Mouse (Mus musculus) olfactory bulb, adult 2 months (tissue): ENCODE data around the gene Abcg8. TPM values are rescaled to one million over a fixed set of nuclear protein-coding genes. Genes with fewer than 3 reads are reported as not detected.
A peak's percentile ranks its signal among the peaks of the same experiment; 100 is the strongest.

ENCODE experiments used
- H3K27ac ChIP-seq: fragments of 200-500 bp; 2 replicates; pipeline ENCODE4 v1.5.1; 2012; ENCODE audit warnings: low read depth, low read length; ENCODE audit not compliant: insufficient read depth
- H3K4me1 ChIP-seq: fragments of 200-500 bp; 2 replicates; pipeline ENCODE4 v1.6.1; 2012; ENCODE audit warnings: low read length; ENCODE audit not compliant: control insufficient read depth, insufficient read depth
- H3K4me3 ChIP-seq: fragments of 200-500 bp; 2 replicates; pipeline ENCODE4 v1.5.1; 2012; ENCODE audit warnings: mild to moderate bottlenecking, low read depth, low read length, moderate library complexity; ENCODE audit not compliant: insufficient read depth
- CTCF ChIP-seq: fragments of 200-500 bp; IDR thresholded peaks from 2 replicates; pipeline ENCODE4 v1.5.1; 2012; ENCODE audit warnings: low read depth, mild to moderate bottlenecking, low read length, moderate library complexity; ENCODE audit not compliant: insufficient read depth
- POLR2A ChIP-seq: fragments of 200-500 bp; IDR thresholded peaks from 2 replicates; pipeline ENCODE4 v1.6.1; 2012; ENCODE audit warnings: mild to moderate bottlenecking, low read depth, low read length, moderate library complexity; ENCODE audit not compliant: insufficient read depth
- WGBS: fragments of 180-500 bp; shearing (Covaris S2); methylation state at CpG from one replicate; pipeline ENCODE4 v1.1.7; 2018; 5-methylcytosine and 5-hydroxymethylcytosine counted together
- polyA plus RNA-seq: library from polyadenylated mRNA; stranded (reverse); fragments of >200 nt; gene quantifications from 2 replicates; pipeline ENCODE4 v1.2.4, GENCODE M21; 2012; ENCODE audit warnings: low replicate concordance; ENCODE audit not compliant: missing spikeins, insufficient read depth, insufficient read length

Abcg8 gene
- polyA plus RNA-seq, 1 experiment, result not detected

- WGBS, result 95% methylated on average over 12 of the region's 12 CpGs
- no peak for TF ChIP-seq POLR2A
- no peaks in the 10 kb centered on the region for H3K4me1 ChIP-seq
- no peak overlapping the region for H3K27ac ChIP-seq
- H3K4me3 ChIP-seq, result no peak overlapping the region
Measured at GRCm38 (mm10) chr17:84731361-84731760, 55.3 kb downstream of the Abcg8 start.

GRCm38 (mm10) chr17:84732612-84733011 is 56.5 kb downstream of the Abcg8 start:
- 85% methylated on average over 8 of the region's 8 CpGs for WGBS
- H3K4me3 ChIP-seq, result no peak overlapping the region
- no peak for TF ChIP-seq POLR2A
- TF ChIP-seq CTCF, result no peak
- H3K27ac ChIP-seq, result no peak overlapping the region
- no peaks in the 10 kb centered on the region for H3K4me1 ChIP-seq

- TF ChIP-seq CTCF (no peak), POLR2A (no peak)
- Histone ChIP-seq H3K4me1 (no peaks in the 10 kb centered on the region), H3K4me3 (no peak overlapping the region), H3K27ac (no peak overlapping the region)
- WGBS, result 85% methylated on average over 9 of the region's 9 CpGs
Measured at GRCm38 (mm10) chr17:84736719-84737118, 60.6 kb downstream of the Abcg8 start.

GRCm38 (mm10) chr17:84738073-84738797 is 62.1 kb downstream of the Abcg8 start:
- no peak for TF ChIP-seq CTCF
- TF ChIP-seq POLR2A, result no peak
- H3K27ac ChIP-seq, result no peak overlapping the region
- peaks cover under 1% of the 10 kb centered on the region; the same call in 1 of the 2 replicates for H3K4me1 ChIP-seq
- WGBS, result 79% methylated on average over 9 of the region's 9 CpGs
- no peak overlapping the region for H3K4me3 ChIP-seq

GRCm38 (mm10) chr17:84744256-84744655 is 68.2 kb downstream of the Abcg8 start:
- TF ChIP-seq POLR2A, result no peak
- no peak for TF ChIP-seq CTCF
- 90% methylated on average over 4 of the region's 4 CpGs for WGBS
- Histone ChIP-seq H3K27ac (no peak overlapping the region), H3K4me1 (peaks cover 8% of the 10 kb centered on the region), H3K4me3 (no peak overlapping the region)

- WGBS, result 67% methylated on average over 9 of the region's 9 CpGs
Measured at GRCm38 (mm10) chr17:84745001-84745400, 68.9 kb downstream of the Abcg8 start.

GRCm38 (mm10) chr17:84747212-84747611 is 71.1 kb downstream of the Abcg8 start:
- peaks cover 8% of the 10 kb centered on the region for H3K4me1 ChIP-seq
- TF ChIP-seq POLR2A (no peak), CTCF (no peak)
- peak overlapping the region; percentile 66 for H3K27ac ChIP-seq
- 39% methylated on average over 6 of the region's 6 CpGs for WGBS
- no peak overlapping the region for H3K4me3 ChIP-seq

More at GRCm38 (mm10) chr17:84745001-84745400, 68.9 kb downstream of the Abcg8 start:
- Histone ChIP-seq H3K4me3 (no peak overlapping the region), H3K27ac (no peak overlapping the region), H3K4me1 (peaks cover 8% of the 10 kb centered on the region)
- no peak for TF ChIP-seq POLR2A
- TF ChIP-seq CTCF, result no peak

GRCm38 (mm10) chr17:84748152-84748682 is 72.1 kb downstream of the Abcg8 start:
- TF ChIP-seq CTCF, result no peak
- no peak for TF ChIP-seq POLR2A
- peak overlapping the region; percentile 62 for H3K27ac ChIP-seq

GRCm38 (mm10) chr17:84749297-84749696 is 73.2 kb downstream of the Abcg8 start:
- Histone ChIP-seq H3K4me1 (peaks cover 5% of the 10 kb centered on the region), H3K4me3 (no peak overlapping the region), H3K27ac (no peak overlapping the region)
- whole genome bisulfite sequencing, result 23% methylated on average over 8 of the region's 8 CpGs
- TF ChIP-seq POLR2A (no peak), CTCF (no peak)

More at GRCm38 (mm10) chr17:84748152-84748682, 72.1 kb downstream of the Abcg8 start:
- Histone ChIP-seq H3K4me1 (peaks cover 7% of the 10 kb centered on the region), H3K4me3 (no peak overlapping the region)
- WGBS, result 80% methylated on average over 9 of the region's 9 CpGs

Other genes with a start within 250 kb of the Abcg8 start
- gene Thada, start 210.1 kb upstream of the Abcg8 start, polyA plus RNA-seq, result not detected in 2 replicates
- gene Plekhh2, start 164.4 kb upstream of the Abcg8 start, polyA plus RNA-seq, result not detected in 2 replicates
- not detected in 2 replicates for gene Dync2li1, start 49.8 kb upstream of the Abcg8 start, polyA plus RNA-seq
- gene Abcg5, start 6.7 kb downstream of the Abcg8 start, polyA plus RNA-seq, result not detected in 2 replicates
- gene Lrpprc, start 114.5 kb downstream of the Abcg8 start, polyA plus RNA-seq, result not detected in 2 replicates